Mouse (Mus musculus) heart, adult 9 months (tissue): ENCODE data around the gene Pogz.
"Not testable (repeated sequence)": the region's sequence is repeated elsewhere in the genome, so short reads cannot be mapped to it uniquely, and the experiment has no call there.

Source experiments
- DNase-seq, 2 experiments: peaks; one replicate each; pipeline ENCODE4 v3.0.0; 2022; ENCODE audit warnings: low spot score in 2 of 2

Pogz gene

DNA sequence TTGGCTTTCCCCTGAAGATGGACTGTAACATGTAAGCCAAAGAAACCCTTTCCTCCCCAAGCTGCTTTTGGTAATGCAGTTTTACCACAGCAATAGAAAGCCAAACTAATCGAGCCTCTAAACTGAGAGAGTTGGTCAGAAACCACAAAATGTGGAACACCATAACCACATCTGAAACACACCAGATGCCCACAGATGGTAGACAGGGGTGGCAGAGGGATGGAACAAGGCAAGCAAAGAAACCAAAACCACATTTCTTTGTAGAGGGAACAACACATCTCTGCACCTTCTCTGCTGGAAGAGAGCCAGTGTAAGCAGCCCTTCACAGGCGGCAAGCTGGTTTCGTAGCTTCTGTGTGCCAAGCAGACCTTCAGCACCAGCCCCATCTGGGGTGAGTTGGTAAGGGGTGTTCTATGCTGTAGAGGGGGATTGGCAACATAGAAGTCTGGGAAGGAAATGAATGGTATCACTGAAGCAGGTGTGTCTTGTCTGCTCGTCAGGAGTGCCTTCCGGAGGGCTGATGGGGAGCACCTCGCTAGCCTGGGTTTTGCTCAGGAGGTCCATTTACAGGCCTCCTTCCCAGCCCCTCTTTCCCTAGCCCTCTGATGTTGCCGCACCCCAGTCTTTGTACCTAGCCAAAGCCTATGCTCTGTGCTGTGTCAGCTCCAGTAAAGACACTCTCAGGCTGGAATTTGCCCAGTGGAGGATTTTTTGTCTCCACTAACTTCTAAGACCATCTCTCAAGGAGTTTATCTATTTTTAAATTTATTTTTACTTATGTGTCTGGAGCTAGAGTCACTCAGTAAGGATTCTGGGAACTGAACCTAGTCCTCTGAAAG lies 78.8 kb downstream of the Pogz start:
- no peak for DNase-seq

DNA sequence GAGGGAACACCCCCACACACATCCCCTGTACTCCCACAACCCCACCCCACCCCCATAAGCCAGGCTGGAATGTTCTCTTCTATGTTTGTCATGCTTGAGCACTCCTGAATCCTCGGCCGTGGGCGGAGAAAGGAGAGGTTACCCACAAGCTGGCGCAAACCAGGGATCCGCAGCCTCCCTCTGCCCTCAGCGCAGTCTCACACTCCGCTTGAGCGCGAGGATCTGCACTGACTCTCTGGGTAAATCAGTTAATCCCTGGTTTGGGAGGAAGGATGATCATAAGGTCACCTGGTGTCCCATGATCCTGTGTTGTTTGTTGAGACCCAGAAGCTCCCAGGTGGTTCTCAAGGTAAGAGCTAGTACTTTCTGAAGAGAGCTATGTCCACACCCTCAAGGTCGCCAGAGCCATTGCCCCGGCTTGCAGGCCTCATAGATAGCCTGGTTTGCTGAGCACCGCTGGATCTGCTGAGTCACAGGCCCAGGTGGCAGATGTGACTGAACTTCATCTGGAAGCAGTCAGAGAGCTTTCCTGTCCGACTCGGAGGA lies 80.5 kb downstream of the Pogz start:
- no peak for DNase-seq

DNA sequence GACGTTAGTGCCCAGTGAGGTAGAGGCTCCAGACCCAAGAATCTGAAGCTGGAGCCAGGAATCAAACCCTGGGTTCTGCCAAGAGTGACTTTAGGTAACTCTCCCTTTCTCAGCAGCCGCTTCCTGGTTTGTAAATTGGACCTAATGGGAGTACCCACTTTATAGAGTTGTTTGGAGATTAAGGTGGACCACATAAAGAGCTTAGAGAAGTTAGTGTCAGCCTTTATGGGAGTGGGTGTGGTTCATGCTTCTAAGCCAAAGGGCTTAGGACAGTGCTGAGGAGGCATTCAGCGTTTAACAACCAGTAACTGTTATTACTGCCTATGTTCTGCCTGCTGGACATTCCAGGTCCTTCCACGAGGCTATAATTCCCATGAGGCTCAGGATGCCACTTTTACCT lies 81.5 kb downstream of the Pogz start:
- no peak for DNase-seq

DNA sequence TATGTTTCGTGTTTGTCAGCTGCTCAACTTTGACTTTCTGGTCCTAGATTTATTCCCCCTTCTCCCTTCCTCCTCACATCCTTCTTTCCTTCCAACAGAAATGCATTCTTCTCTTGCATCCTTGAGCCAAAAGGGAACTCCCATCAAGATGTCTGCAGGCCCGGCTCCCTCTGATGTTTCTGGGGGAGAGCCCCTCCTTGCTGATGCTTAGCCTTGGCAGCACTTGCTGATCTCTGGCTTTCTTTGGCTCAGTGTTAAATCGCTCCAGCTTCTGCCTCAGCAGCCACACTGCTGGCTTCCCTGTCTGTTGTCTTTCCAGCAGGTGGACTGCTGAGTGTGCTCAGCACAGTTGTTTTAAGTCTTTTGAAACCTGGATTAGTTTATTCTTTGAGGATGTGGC lies 83.7 kb downstream of the Pogz start:
- no peak for DNase-seq

DNA sequence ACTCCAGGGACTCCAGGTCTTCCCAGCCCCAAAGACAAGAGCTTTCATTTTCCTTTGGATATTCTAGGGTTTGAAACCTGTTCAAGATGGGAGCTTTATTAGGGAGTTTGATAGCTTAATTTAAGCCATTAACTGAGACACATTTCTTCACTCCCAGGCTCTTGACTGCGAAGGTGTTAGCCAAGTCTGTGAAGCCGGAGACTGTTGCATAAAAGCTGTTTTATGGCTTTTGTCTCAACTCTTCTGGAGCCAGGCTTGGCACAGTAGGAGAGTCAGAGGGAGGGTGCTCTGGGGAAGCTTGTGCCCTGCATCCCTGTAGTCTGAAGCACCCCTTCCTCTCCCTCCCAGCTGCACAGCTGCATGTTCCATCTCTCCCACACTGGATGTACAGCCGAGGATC lies 85.0 kb downstream of the Pogz start:
- no peak for DNase-seq

DNA sequence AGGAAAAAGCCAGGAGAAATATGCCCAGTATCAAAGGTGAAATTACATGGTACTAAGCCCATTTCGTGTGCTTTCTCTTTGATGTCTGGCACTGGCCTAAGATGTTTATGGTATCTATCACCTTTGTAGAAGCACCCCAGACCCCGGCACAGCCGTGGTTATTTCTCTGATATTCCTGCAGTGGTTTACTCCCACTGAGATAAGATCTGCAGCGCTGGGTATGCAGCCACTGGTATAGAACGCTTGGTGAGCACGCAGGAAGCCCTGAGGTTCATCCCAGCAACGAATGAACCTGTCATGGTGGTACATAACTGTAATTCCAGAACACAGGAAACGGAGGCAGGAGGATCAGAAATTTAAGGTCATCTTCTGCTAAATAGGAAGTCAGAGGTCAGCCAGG lies 87.3 kb downstream of the Pogz start:
- DNase-seq = no peak

DNA sequence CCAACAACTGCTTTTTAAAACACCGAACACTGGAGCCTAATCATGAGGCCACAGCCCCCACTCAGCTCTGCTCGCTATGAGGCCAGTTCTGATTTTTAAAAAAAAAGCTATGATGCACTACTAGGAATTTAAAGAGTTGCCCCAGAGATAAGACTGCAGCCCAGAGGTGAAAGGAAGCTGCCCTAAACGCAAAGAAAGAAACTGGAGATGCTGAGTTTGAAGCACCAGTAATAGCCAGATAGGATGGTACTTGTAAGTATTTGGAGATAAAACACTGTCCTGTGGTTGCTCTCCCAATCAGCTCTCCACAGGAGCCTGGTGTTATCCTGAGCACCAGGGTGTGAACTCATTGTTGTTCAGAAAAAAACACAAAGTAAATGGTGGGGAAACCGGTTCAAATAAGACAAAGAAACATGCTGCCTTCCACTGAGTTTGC lies 89.0 kb downstream of the Pogz start:
- not testable (repeated sequence) for DNase-seq

DNA sequence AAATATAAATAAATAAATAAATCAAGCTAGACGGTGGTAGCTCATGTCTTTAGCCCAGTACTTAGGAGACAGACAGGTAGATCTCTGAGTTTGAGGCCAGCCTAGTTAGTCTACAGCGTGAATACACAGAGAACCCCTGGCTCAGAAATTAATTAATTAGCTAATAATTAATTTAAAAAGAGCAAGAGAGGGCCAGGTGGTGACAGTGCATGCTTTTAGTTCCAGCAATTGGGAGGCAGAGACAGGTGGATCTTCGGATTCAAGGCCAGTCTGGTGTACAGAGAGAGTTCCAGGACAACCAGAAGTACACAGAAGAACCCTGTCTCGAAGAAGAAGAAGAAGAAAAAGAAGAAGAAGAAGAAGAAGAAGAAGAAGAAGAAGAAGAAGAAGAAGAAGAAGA lies 91.6 kb downstream of the Pogz start:
- not testable (repeated sequence) for DNase-seq

DNA sequence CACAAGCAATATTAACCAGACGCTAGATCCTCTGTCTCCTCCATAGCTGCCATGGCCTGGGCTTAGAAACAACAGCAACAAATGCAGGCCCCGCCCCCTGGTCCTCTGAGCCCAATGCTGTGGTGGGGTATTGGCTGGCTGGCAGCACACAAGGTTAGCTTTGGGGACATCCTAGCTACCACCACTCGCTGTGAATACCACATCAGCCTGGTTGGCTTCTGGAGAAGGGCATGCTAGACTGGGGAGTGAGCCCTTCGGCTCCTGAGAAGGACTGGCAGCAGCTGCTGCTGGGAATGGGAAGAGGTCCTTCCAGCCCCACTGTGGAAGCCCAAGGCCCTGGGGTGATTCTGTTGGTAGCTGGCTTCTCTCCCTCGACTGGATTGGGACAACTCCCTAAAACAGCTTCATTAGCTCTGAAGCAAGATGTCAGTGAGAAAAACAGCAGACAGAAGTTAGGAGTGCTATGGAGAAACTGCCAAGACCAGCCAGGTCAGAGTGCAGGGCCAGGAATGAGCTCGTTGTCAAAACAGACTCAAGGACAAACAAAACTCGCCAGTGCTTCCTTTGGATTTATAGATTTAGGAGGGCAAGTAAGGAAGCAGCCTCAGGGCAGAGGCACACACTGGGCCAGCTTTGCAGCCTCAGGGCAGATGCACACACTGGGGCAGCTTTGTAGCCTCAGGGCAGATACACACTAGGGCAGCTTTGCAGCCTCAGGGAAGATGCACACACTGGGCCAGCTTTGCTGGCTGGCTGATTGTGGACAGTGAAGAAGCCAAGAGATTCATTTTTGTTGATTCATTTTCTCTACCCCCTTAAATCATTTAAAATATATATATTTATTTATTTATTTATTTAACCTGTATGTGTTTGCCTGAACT lies 93.3 kb downstream of the Pogz start:
- peak; percentile 49 to 57 for DNase-seq

DNA sequence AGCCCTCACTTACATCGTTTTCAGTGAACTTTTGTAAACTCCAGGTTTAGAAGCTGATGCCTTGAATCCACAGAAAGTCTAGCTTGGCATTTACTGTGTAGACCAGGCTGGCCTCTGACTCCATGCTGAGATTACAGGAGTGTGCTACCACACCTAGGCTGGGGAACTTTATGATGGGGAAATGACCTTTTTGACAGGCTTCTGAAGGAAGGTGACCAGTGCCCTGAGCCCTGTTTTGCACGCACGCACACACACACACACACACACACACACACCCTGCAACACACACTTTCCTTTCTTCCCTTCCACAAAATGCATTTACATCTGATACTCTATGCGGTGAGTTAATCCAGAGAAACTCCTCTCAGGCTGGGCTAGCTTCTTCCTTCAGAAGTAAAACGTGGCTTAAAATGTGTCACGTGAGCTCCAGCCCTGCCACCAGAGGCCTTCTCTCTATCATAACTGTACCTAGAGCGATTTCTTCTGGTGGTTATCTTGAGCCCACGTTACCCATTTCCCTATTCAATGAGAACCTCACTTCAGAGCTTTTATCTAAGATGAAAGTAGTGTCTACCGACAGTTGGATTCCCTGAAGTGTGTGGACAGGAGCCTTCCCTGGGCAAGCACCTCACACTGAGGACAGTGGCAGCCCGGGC lies 94.2 kb downstream of the Pogz start:
- not testable (repeated sequence) for DNase-seq
